Mouse (Mus musculus) midbrain, postnatal 0 days (tissue): ENCODE measurements around the gene Zfp663. TPM values are rescaled to one million over a fixed set of nuclear protein-coding genes. Genes with fewer than 3 reads are reported as not detected.

Source experiments
- ATAC-seq: fragments of 200-750 bp; cut with Nextera tagmentation; 2 replicates; pipeline ENCODE4 v1.8.0; 2017; ENCODE audit warnings: moderate number of reproducible peaks, mild to moderate bottlenecking, moderate TSS enrichment, moderate library complexity; ENCODE audit not compliant: low FRiP score
- DNase-seq: peaks from one replicate; pipeline ENCODE4 v3.0.0-alpha.2; 2015; ENCODE audit warnings: low spot score
- H3K27ac ChIP-seq: fragments of 300-500 bp; sonication (generic); 2 replicates; pipeline ENCODE4 v1.5.1; 2014; ENCODE audit warnings: low read depth, mild to moderate bottlenecking, low read length, mixed read lengths
- H3K27me3 ChIP-seq: fragments of 300-500 bp; sonication (generic); 2 replicates; pipeline ENCODE4 v1.6.1; 2014; ENCODE audit warnings: low read length, control low read depth, mixed read lengths; ENCODE audit not compliant: insufficient read depth
- H3K36me3 ChIP-seq: fragments of 300-500 bp; sonication (generic); 2 replicates; pipeline ENCODE4 v1.6.1; 2014; ENCODE audit warnings: low read length, control low read depth, mixed read lengths; ENCODE audit not compliant: insufficient read depth
- H3K4me1 ChIP-seq: fragments of 300-500 bp; sonication (generic); 2 replicates; pipeline ENCODE4 v1.6.1; 2014; ENCODE audit warnings: mild to moderate bottlenecking, control low read depth, antibody characterized with exemption, low read length, mixed read lengths; ENCODE audit not compliant: insufficient read depth
- H3K4me2 ChIP-seq: fragments of 300-500 bp; sonication (generic); 2 replicates; pipeline ENCODE4 v1.6.1; 2014; ENCODE audit warnings: low read depth, mild to moderate bottlenecking, low read length, mixed read lengths; ENCODE audit not compliant: poor library complexity, severe bottlenecking
- H3K4me3 ChIP-seq: fragments of 300-500 bp; sonication (generic); 2 replicates; pipeline ENCODE4 v1.5.1; 2014; ENCODE audit warnings: low read depth, mild to moderate bottlenecking, low read length, moderate library complexity
- H3K9ac ChIP-seq: fragments of 300-500 bp; sonication (generic); replicated peaks from 2 replicates; pipeline ENCODE4 v1.6.1; 2014; ENCODE audit warnings: mild to moderate bottlenecking, low read length, moderate library complexity, mixed read lengths; ENCODE audit not compliant: poor library complexity, severe bottlenecking
- H3K9me3 ChIP-seq: fragments of 300-500 bp; sonication (generic); 2 replicates; pipeline ENCODE4 v1.6.1; 2016; ENCODE audit warnings: low read length, control low read depth
- CTCF ChIP-seq: IDR thresholded peaks from 2 replicates; pipeline ENCODE4 v1.5.1; 2016; ENCODE audit warnings: antibody characterized with exemption, mild to moderate bottlenecking
- WGBS: fragments of 180-500 bp; shearing (Covaris S2); extraction: QIAGEN DNeasy Blood & Tissue Kit; methylation state at CpG from one replicate; pipeline ENCODE4 v1.1.7; 2014; 5-methylcytosine and 5-hydroxymethylcytosine counted together
- polyA plus RNA-seq: library from polyadenylated mRNA; unstranded; fragments of >200 nt; fragmentation: Nextera tagmentation; extraction: Ambion mirVana; gene quantifications from 2 replicates; pipeline ENCODE4 v1.2.1, GENCODE M21; 2015
- total RNA-seq: library from RNA; depleted of rRNA; stranded (reverse); fragments of >200 nt; gene quantifications from 2 replicates; pipeline ENCODE4 v1.2.3, GENCODE M21; 2014

The Zfp663 gene
- total and polyA plus RNA-seq, 2 experiments from 2014 or later: 4.3 to 10.2 TPM

DNA sequence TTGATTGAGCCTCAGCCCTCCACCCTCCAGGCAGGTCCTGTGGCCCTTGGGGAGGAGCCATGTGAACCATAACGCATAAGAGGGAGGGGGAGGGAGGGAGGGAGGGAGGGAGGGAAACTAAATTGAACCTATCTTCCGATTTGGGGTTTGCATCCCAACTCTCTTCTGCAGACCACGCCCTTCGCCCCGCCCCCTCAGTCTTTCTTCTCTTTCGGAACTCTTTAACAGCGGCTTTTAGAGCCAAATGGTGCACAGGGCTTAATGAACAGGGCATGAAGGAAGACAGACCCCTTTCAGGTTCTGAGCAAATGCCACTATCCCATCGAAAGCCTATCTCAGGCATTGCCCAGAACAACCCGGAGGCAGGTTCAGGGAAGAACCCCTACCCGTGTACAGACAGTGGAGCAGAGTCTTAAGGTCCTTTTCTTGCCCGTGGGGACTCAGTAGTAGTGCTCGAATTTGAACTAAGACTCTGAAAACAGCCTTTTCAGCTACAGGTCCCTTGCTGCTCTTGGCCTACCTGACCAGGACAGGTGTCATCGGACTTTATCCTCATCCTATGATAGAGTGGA lies 575 bp downstream of the Zfp663 start:
- peak overlapping the region; percentile 61 for H3K9ac ChIP-seq
- no peak for TF ChIP-seq CTCF
- H3K9me3 ChIP-seq: no peaks in the 10 kb centered on the region
- no peak for ATAC-seq
- peak overlapping the region; percentile 68 for H3K27ac ChIP-seq
- no peaks in the 10 kb centered on the region for H3K27me3 ChIP-seq
- 0 out of 2 replicates have a peak, but pooled peaks cover 5% of the 10 kb centered on the region for H3K4me1 ChIP-seq
- WGBS: 2% methylated on average over 12 of the region's 13 CpGs
- H3K36me3 ChIP-seq: no peaks in the 10 kb centered on the region
- DNase-seq: no peak
- H3K4me3 ChIP-seq: peak overlapping the region; percentile 48
- peak overlapping the region; percentile 72 for H3K4me2 ChIP-seq

DNA sequence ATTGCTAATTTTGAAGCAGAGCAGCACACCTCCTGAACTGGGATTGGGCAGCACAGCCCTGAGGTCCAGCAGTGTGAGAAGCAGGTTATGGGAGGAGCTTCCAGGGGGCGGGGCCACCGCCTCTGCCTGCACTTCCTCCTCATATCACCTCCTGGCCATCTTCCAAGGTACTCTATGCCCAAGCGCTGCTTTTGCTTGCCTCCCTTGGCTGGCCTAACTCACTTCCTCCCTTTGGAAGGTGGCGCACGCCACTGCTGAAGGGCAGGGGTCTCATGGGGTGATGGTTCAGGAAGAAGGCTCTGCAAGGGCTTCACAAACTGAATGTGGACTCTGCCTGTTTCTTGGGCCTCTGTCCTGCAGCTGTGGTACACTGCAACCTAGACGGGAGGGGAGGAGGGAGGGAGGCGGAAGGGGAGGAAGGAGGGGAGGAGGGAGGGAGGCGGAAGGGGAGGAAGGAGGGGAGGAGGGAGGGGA lies 1.4 kb downstream of the Zfp663 start:
- no peak overlapping the region for H3K9ac ChIP-seq
- no peaks in the 10 kb centered on the region for H3K27me3 ChIP-seq
- TF ChIP-seq CTCF: no peak
- WGBS: 9% methylated on average over 5 of the region's 8 CpGs
- no peak overlapping the region for H3K27ac ChIP-seq
- DNase-seq (no peak), ATAC-seq (no peak)
- peak overlapping the region; percentile 72; the same call in 1 of the 2 replicates for H3K4me2 ChIP-seq
- H3K9me3 ChIP-seq: no peaks in the 10 kb centered on the region
- H3K4me3 ChIP-seq: no peak overlapping the region
- 0 out of 2 replicates have a peak, but pooled peaks cover 5% of the 10 kb centered on the region for H3K4me1 ChIP-seq
- H3K36me3 ChIP-seq: no peaks in the 10 kb centered on the region

DNA sequence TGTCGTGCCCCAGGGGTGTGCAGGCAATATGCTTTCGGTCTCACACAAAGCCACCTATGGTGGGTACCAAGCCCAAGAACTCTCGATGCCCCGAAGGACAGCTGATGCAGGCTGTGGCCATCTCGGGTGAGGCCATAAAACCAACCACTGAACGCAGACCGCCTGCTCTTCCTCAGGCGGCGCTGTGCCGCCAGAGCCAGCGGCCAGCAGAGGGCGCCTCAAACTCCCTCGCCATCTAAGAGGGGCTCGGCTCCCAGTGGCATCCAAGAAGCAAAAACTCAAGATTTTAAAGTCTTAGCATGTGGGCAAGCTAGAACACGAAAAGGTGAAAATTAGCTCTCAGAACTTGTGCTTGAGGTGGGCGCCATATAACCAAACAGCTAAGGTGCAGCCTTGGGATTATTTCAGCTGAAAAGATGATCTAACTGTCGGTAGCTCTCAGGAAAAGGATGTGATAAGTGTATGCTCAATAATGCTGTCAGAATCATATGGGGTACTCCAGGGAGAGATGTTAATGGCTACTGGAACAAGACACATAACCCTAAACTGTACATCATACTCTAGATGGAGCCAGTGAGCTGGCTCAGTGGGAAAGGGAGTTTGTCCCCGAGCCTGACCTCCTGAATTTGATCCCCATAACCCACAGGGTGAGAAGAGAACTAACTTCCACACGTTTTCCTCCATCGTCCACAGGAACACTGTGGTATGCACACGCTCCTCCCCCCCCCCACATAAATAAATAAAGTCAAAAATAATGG lies 4.0 kb downstream of the Zfp663 start:
- H3K27ac ChIP-seq: no peak overlapping the region
- DNase-seq (peak; percentile 80), ATAC-seq (no peak)
- no peaks in the 10 kb centered on the region for H3K27me3 ChIP-seq
- H3K4me3 ChIP-seq: no peak overlapping the region
- 13% methylated on average over 21 of the region's 21 CpGs for WGBS
- H3K4me1 ChIP-seq: 0 out of 2 replicates have a peak, but pooled peaks cover 5% of the 10 kb centered on the region
- H3K9ac ChIP-seq: no peak overlapping the region
- H3K9me3 ChIP-seq: no peaks in the 10 kb centered on the region
- peak; percentile 96 for TF ChIP-seq CTCF
- no peaks in the 10 kb centered on the region for H3K36me3 ChIP-seq
- peak overlapping the region; percentile 25 for H3K4me2 ChIP-seq

GRCm38 (mm10) chr2:165363282-165363681 lies 5.2 kb downstream of the Zfp663 start:
- WGBS: 89% methylated on average over 6 of the region's 6 CpGs
- H3K27me3 ChIP-seq: no peaks in the 10 kb centered on the region
- DNase-seq (no peak), ATAC-seq (no peak)
- H3K36me3 ChIP-seq: no peaks in the 10 kb centered on the region
- H3K4me2 ChIP-seq: no peak overlapping the region
- H3K9ac ChIP-seq: no peak overlapping the region
- H3K4me3 ChIP-seq: no peak overlapping the region
- 0 out of 2 replicates have a peak, but pooled peaks cover 5% of the 10 kb centered on the region for H3K4me1 ChIP-seq
- H3K27ac ChIP-seq: no peak overlapping the region
- peak; percentile 33; the same call in 1 of the 2 replicates for TF ChIP-seq CTCF
- H3K9me3 ChIP-seq: no peaks in the 10 kb centered on the region

GRCm38 (mm10) chr2:165360861-165361260 lies 7.7 kb downstream of the Zfp663 start:
- ATAC-seq (peak; percentile 62; the same call in 1 of the 2 replicates), DNase-seq (peak; percentile 90)
- Histone ChIP-seq H3K9me3 (no peaks in the 10 kb centered on the region), H3K36me3 (no peaks in the 10 kb centered on the region), H3K4me3 (no peak overlapping the region), H3K27me3 (no peaks in the 10 kb centered on the region), H3K27ac (no peak overlapping the region), H3K4me1 (0 out of 2 replicates have a peak, but pooled peaks cover 3% of the 10 kb centered on the region), H3K4me2 (no peak overlapping the region), H3K9ac (no peak overlapping the region)
- 0% methylated on average over 1 of the region's 1 CpGs for WGBS
- TF ChIP-seq CTCF: peak; percentile 97
